Mouse (Mus musculus) adrenal gland, postnatal 10 days (tissue): ENCODE measurements around the gene Defb29. TPM values are rescaled to one million over a fixed set of nuclear protein-coding genes. Genes with fewer than 3 reads are reported as not detected.

Experiments
- DNase-seq: peaks from one replicate; pipeline ENCODE4 v3.0.0; 2021; ENCODE audit warnings: mixed read lengths
- total RNA-seq, 2 experiments: library from RNA; stranded (reverse); gene quantifications; 2 replicates each; pipeline ENCODE4 v1.2.3; 2021

Defb29 gene
- total RNA-seq, 2 experiments from 2014 or later, result not detected

DNA sequence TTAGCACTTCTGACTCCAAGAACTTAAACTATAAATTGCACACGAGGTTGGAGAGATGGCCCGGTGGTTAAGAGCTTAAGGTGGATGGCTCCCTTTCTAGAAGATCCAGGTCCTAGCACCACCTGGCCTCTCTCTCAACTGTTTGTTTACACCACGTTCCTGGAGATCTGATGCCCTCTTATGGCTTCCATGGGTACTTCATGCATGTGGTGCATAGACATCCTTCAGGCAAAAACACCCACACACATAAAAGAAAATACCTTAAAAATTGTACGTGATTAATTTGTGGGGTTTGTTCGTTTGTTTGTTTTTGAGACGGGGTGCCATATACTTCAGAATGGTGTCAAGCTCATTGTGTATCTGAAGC, 39.1 kb downstream of the Defb29 start:
- no peak for DNase-seq

DNA sequence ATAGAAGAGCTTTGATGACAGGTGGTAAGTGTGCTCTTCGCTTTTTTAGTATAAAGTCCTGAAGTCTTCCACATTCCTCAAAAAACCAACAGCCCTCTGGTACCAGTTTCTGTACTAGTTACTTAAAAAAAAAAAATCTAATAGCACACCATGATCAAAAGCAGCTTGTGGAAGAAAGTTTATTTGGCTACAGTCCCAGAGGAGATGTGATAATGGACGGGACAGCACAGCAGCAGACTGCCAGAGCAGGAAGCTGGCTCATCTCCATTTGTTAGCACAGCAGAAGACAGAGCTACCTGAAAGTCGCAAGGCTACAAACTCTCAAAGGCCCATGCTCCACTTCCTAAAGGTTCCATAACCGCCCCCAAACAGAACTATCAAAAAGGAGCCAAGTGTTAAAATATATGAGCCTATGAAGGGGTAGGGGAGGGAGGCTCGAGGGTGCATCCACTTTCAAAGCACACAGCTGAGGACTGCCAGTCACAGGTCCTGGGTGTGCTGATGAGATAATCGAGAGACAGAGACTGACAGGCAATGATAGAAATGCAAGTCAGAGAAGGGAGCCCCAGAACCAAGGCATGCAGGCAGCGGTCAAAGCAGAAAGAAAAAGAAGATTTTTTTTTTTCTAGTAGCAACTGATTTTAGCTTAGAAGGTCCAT, 39.6 kb downstream of the Defb29 start:
- no peak for DNase-seq

DNA sequence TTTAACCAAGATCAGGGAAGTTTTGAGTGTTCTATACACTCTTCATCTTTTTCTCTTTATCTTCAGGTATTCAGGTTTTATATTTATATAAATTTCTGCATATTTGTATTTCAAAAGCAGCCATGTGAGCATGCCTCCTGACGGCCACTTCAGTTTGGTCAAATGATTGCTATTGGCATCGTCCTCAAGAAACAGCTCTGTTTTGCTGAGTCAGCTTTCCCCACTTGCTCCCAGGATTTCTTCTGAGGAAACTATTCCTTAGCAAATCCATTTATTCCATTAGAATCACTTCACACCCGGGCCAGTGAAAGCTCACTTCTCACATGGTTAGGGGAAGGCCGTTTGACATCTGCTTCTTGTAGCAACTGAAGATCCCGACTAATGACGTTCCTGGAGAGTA, 41.9 kb downstream of the Defb29 start:
- DNase-seq, result no peak

DNA sequence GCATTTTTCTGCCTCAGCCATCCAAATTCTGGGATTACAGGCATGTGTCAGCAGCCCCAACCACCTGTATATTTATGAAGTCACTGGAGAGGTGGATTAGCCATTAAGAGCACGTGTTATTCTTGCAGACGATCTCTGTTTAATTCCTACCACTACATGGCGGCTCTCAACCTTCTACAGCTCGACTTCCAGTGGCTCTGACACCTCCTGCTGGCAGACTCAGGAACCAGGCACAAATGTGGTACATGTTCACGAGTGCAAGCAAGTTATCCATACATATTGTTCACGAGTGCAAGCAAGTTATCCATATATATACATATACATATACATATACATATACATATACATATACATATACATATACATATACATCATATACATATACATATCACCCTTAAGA, 46.7 kb downstream of the Defb29 start:
- DNase-seq, result no peak

DNA sequence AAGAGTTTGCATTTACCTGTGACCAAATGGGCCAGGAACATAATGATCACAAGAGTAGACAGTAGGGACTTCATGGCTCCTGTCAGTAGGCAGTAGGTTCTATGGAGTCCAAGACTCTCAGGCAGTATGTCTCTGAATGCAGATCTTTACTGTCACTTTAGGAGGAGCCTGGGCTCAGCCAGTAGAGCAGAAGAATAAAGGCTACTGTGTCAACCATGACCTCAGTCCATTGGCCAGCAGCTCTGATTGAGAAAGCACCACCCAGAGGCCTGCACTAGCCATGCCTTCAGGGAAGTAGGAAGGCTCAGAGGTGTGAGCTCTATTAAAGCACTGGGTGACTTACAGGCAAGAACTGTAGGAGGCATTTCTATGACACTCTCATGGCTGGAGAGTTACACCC, 49.9 kb downstream of the Defb29 start, which contains the start of gene Defb22:
TSS of gene Defb22 (minus strand) at position 101 of the 400 bp plus-strand sequence.
- DNase-seq, result no peak

Other genes starting within 250 kb of the Defb29 start
- gene Tbc1d20, start 246.3 kb downstream of the Defb29 start, total RNA-seq, result 100 to 1,000 TPM; 134 to 144 TPM
- gene Rbck1, start 207.4 kb downstream of the Defb29 start, total RNA-seq, result 100 to 1,000 TPM in 1 of 2 experiments, 10 to 100 TPM in 1; 92.9 to 124 TPM
- gene Trib3, start 196.1 kb downstream of the Defb29 start, total RNA-seq, result 1 to 10 TPM; 4.6 to 6.8 TPM
- gene Nrsn2, start 163.5 kb downstream of the Defb29 start, total RNA-seq, result 1 to 10 TPM; 1.8 to 2.8 TPM
- 10 to 100 TPM; 15.7 to 22.7 TPM for gene Sox12, start 142.0 kb downstream of the Defb29 start, total RNA-seq
- gene Zcchc3, start 125.1 kb downstream of the Defb29 start, total RNA-seq, result 10 to 100 TPM in 1 of 2 experiments, 1 to 10 TPM in 1; 9.4 to 11.1 TPM
- gene 6820408C15Rik, start 124.5 kb downstream of the Defb29 start, total RNA-seq, result under 1 TPM; 0.42 to 0.79 TPM
- not detected for gene Defb23, start 75.5 kb downstream of the Defb29 start, total RNA-seq
- not detected for gene Defb20, start 63.0 kb downstream of the Defb29 start, total RNA-seq
- not detected for gene Defb22, start 50.0 kb downstream of the Defb29 start, total RNA-seq
- gene Defb26, start 28.4 kb downstream of the Defb29 start, total RNA-seq, result not detected
- not detected for gene Defb28, start 21.8 kb downstream of the Defb29 start, total RNA-seq
- gene Gm17416, start 29.2 kb upstream of the Defb29 start, total RNA-seq, result not detected
- gene Defb21, start 32.6 kb upstream of the Defb29 start, total RNA-seq, result not detected
- 1 to 10 TPM; 1.5 to 2.2 TPM for gene Defb19, start 40.2 kb upstream of the Defb29 start, total RNA-seq
- gene Defb45, start 59.3 kb upstream of the Defb29 start, total RNA-seq, result not detected
- under 1 TPM in 1 of 2 experiments, not detected in 1; 0.73 TPM for gene Defb36, start 64.2 kb upstream of the Defb29 start, total RNA-seq
- gene Defb25, start 83.0 kb upstream of the Defb29 start, total RNA-seq, result not detected
- 10 to 100 TPM in 1 of 2 experiments, 1 to 10 TPM in 1; 7.2 to 10.1 TPM for gene Rem1, start 86.9 kb upstream of the Defb29 start, total RNA-seq
- gene H13, start 129.4 kb upstream of the Defb29 start, total RNA-seq, result 100 to 1,000 TPM; 105 to 125 TPM
- gene Mcts2, start 146.9 kb upstream of the Defb29 start, total RNA-seq, result 10 to 100 TPM; 24.5 to 26.7 TPM
- 100 to 1,000 TPM; 112 to 182 TPM for gene Id1, start 196.2 kb upstream of the Defb29 start, total RNA-seq
- 1 to 10 TPM; 8.0 to 8.3 TPM for gene Cox4i2, start 214.1 kb upstream of the Defb29 start, total RNA-seq